Mouse (Mus musculus) forebrain, embryonic 12.5 days (tissue): ENCODE measurements at regions not wholly inside any gene's neighbourhood (a gene's known extent, or its start where the extent isn't known, plus 50 kb on each side); places are given as distances from the start of the nearest gene placed in this dataset.
A peak's percentile ranks its signal among the peaks of the same experiment; 100 is the strongest.

Experiments used
- ATAC-seq: fragments of 200-750 bp; cut with Nextera tagmentation; 2 replicates; pipeline ENCODE4 v1.8.0; 2017; ENCODE audit warnings: moderate TSS enrichment; ENCODE audit not compliant: low FRiP score
- H3K27ac ChIP-seq: fragments of 300-500 bp; sonication (generic); 2 replicates; pipeline ENCODE4 v1.5.1; 2016; ENCODE audit warnings: mild to moderate bottlenecking
- H3K27me3 ChIP-seq: fragments of 300-500 bp; sonication (generic); 2 replicates; pipeline ENCODE4 v1.6.1; 2016; ENCODE audit warnings: mild to moderate bottlenecking
- H3K36me3 ChIP-seq: fragments of 300-500 bp; sonication (generic); replicated peaks from 2 replicates; pipeline ENCODE4 v1.6.1; 2016; ENCODE audit warnings: mild to moderate bottlenecking
- H3K4me1 ChIP-seq: fragments of 300-500 bp; sonication (generic); 2 replicates; pipeline ENCODE4 v1.6.1; 2016
- H3K4me2 ChIP-seq: fragments of 300-500 bp; sonication (generic); 2 replicates; pipeline ENCODE4 v1.6.1; 2016; ENCODE audit warnings: mild to moderate bottlenecking, moderate library complexity
- H3K4me3 ChIP-seq: fragments of 300-500 bp; sonication (generic); replicated peaks from 2 replicates; pipeline ENCODE4 v1.5.1; 2016; ENCODE audit warnings: mild to moderate bottlenecking
- H3K9ac ChIP-seq: fragments of 300-500 bp; sonication (generic); 2 replicates; pipeline ENCODE4 v1.6.1; 2016; ENCODE audit warnings: mild to moderate bottlenecking
- H3K9me3 ChIP-seq: fragments of 300-500 bp; sonication (generic); 2 replicates; pipeline ENCODE4 v1.6.1; 2016
- WGBS: fragments of 180-500 bp; shearing (Covaris S2); methylation state at CpG from one replicate; pipeline ENCODE4 v1.1.7; 2016; 5-methylcytosine and 5-hydroxymethylcytosine counted together

- ATAC-seq, result no peak
- no peak overlapping the region for H3K4me3 ChIP-seq
- WGBS, result 77% methylated on average over 2 of the region's 2 CpGs
- H3K4me1 ChIP-seq, result no peaks in the 10 kb centered on the region
- no peaks in the 10 kb centered on the region for H3K27me3 ChIP-seq
- H3K4me2 ChIP-seq, result no peak overlapping the region
- H3K36me3 ChIP-seq, result no peaks in the 10 kb centered on the region
- H3K9ac ChIP-seq, result no peak overlapping the region
- no peak overlapping the region for H3K27ac ChIP-seq
- no peaks in the 10 kb centered on the region for H3K9me3 ChIP-seq
These were observed 323.5 kb downstream of the Ppp3ca start for GRCm38 (mm10) chr3:136993473-136993872.

- Histone ChIP-seq H3K4me2 (no peak overlapping the region), H3K27me3 (no peaks in the 10 kb centered on the region), H3K9ac (no peak overlapping the region), H3K9me3 (no peaks in the 10 kb centered on the region), H3K4me3 (no peak overlapping the region), H3K4me1 (no peaks in the 10 kb centered on the region), H3K36me3 (no peaks in the 10 kb centered on the region), H3K27ac (no peak overlapping the region)
- 90% methylated on average over 8 of the region's 8 CpGs for WGBS
- ATAC-seq, result no peak
These were observed 324.6 kb downstream of the Ppp3ca start for GRCm38 (mm10) chr3:136994361-136995083.

- no peak overlapping the region for H3K9ac ChIP-seq
- H3K36me3 ChIP-seq, result no peaks in the 10 kb centered on the region
- no peak overlapping the region for H3K27ac ChIP-seq
- H3K4me3 ChIP-seq, result no peak overlapping the region
- no peaks in the 10 kb centered on the region for H3K9me3 ChIP-seq
- H3K4me1 ChIP-seq, result no peaks in the 10 kb centered on the region
- no peak overlapping the region for H3K4me2 ChIP-seq
- no peaks in the 10 kb centered on the region for H3K27me3 ChIP-seq
- 90% methylated on average over 3 of the region's 3 CpGs for WGBS
- ATAC-seq, result no peak
These were observed 325.8 kb downstream of the Ppp3ca start for GRCm38 (mm10) chr3:136995611-136996335.

- Histone ChIP-seq H3K36me3 (no peaks in the 10 kb centered on the region), H3K4me1 (no peaks in the 10 kb centered on the region), H3K9me3 (no peaks in the 10 kb centered on the region), H3K27ac (no peak overlapping the region), H3K4me3 (no peak overlapping the region), H3K27me3 (no peaks in the 10 kb centered on the region), H3K9ac (no peak overlapping the region), H3K4me2 (no peak overlapping the region)
- 84% methylated on average over 5 of the region's 5 CpGs for WGBS
- ATAC-seq, result no peak
These were observed 326.5 kb downstream of the Ppp3ca start for GRCm38 (mm10) chr3:136996381-136996895.

- WGBS, result 65% methylated on average over 2 of the region's 2 CpGs
- no peak overlapping the region for H3K27ac ChIP-seq
- H3K36me3 ChIP-seq, result no peaks in the 10 kb centered on the region
- H3K4me1 ChIP-seq, result no peaks in the 10 kb centered on the region
- 0 out of 2 replicates have a peak, but pooled peaks have one; percentile 44 for ATAC-seq
- H3K9ac ChIP-seq, result no peak overlapping the region
- no peaks in the 10 kb centered on the region for H3K9me3 ChIP-seq
- no peak overlapping the region for H3K4me2 ChIP-seq
- no peaks in the 10 kb centered on the region for H3K27me3 ChIP-seq
- H3K4me3 ChIP-seq, result no peak overlapping the region
These were observed 329.3 kb upstream of the Emcn start for GRCm38 (mm10) chr3:137011551-137011950.

GRCm38 (mm10) chr3:137014686-137015085 lies 326.2 kb upstream of the Emcn start:
- Histone ChIP-seq H3K27ac (no peak overlapping the region), H3K4me2 (no peak overlapping the region), H3K4me3 (no peak overlapping the region), H3K9me3 (no peaks in the 10 kb centered on the region), H3K9ac (no peak overlapping the region), H3K27me3 (no peaks in the 10 kb centered on the region), H3K36me3 (no peaks in the 10 kb centered on the region), H3K4me1 (no peaks in the 10 kb centered on the region)
- WGBS, result 80% methylated on average over 2 of the region's 2 CpGs
- no peak for ATAC-seq

- H3K27ac ChIP-seq, result no peak overlapping the region
- H3K9ac ChIP-seq, result no peak overlapping the region
- no peaks in the 10 kb centered on the region for H3K9me3 ChIP-seq
- H3K4me2 ChIP-seq, result no peak overlapping the region
- H3K4me1 ChIP-seq, result no peaks in the 10 kb centered on the region
- no peak for ATAC-seq
- H3K36me3 ChIP-seq, result no peaks in the 10 kb centered on the region
- no peak overlapping the region for H3K4me3 ChIP-seq
- 82% methylated on average over 3 of the region's 3 CpGs for WGBS
- H3K27me3 ChIP-seq, result no peaks in the 10 kb centered on the region
These were observed 325.7 kb upstream of the Emcn start for GRCm38 (mm10) chr3:137015199-137015598.

GRCm38 (mm10) chr3:137019971-137020634 lies 320.8 kb upstream of the Emcn start:
- WGBS, result 57% methylated on average over 3 of the region's 3 CpGs
- ATAC-seq, result no peak
- Histone ChIP-seq H3K27ac (no peak overlapping the region), H3K27me3 (no peaks in the 10 kb centered on the region), H3K9ac (no peak overlapping the region), H3K4me3 (no peak overlapping the region), H3K9me3 (no peaks in the 10 kb centered on the region), H3K36me3 (no peaks in the 10 kb centered on the region), H3K4me1 (no peaks in the 10 kb centered on the region), H3K4me2 (no peak overlapping the region)

- H3K36me3 ChIP-seq, result no peaks in the 10 kb centered on the region
- ATAC-seq, result no peak
- H3K4me2 ChIP-seq, result no peak overlapping the region
- no peaks in the 10 kb centered on the region for H3K9me3 ChIP-seq
- H3K27ac ChIP-seq, result no peak overlapping the region
- H3K4me1 ChIP-seq, result no peaks in the 10 kb centered on the region
- H3K9ac ChIP-seq, result no peak overlapping the region
- H3K4me3 ChIP-seq, result no peak overlapping the region
- H3K27me3 ChIP-seq, result no peaks in the 10 kb centered on the region
- WGBS, result 18% methylated on average over 2 of the region's 2 CpGs
These were observed 311.3 kb upstream of the Emcn start for GRCm38 (mm10) chr3:137029546-137029945.

GRCm38 (mm10) chr3:137032802-137033201 lies 308.1 kb upstream of the Emcn start:
- WGBS, result 83% methylated on average over 2 of the region's 2 CpGs
- no peak overlapping the region for H3K9ac ChIP-seq
- no peaks in the 10 kb centered on the region for H3K27me3 ChIP-seq
- no peak overlapping the region for H3K4me2 ChIP-seq
- H3K9me3 ChIP-seq, result no peaks in the 10 kb centered on the region
- ATAC-seq, result no peak
- H3K36me3 ChIP-seq, result no peaks in the 10 kb centered on the region
- H3K27ac ChIP-seq, result no peak overlapping the region
- no peak overlapping the region for H3K4me3 ChIP-seq
- H3K4me1 ChIP-seq, result no peaks in the 10 kb centered on the region

GRCm38 (mm10) chr3:137039638-137040037 lies 301.2 kb upstream of the Emcn start:
- no peaks in the 10 kb centered on the region for H3K4me1 ChIP-seq
- no peaks in the 10 kb centered on the region for H3K9me3 ChIP-seq
- no peak for ATAC-seq
- H3K36me3 ChIP-seq, result no peaks in the 10 kb centered on the region
- H3K27me3 ChIP-seq, result no peaks in the 10 kb centered on the region
- H3K9ac ChIP-seq, result no peak overlapping the region
- no peak overlapping the region for H3K4me3 ChIP-seq
- 89% methylated on average over 8 of the region's 8 CpGs for WGBS
- no peak overlapping the region for H3K27ac ChIP-seq
- no peak overlapping the region for H3K4me2 ChIP-seq

- Histone ChIP-seq H3K4me3 (no peak overlapping the region), H3K9ac (no peak overlapping the region), H3K9me3 (no peaks in the 10 kb centered on the region), H3K4me1 (peaks cover 13% of the 10 kb centered on the region; the same call in 1 of the 2 replicates), H3K27me3 (no peaks in the 10 kb centered on the region), H3K36me3 (no peaks in the 10 kb centered on the region), H3K27ac (peak overlapping the region; percentile 86), H3K4me2 (peak overlapping the region; percentile 10; the same call in 1 of the 2 replicates)
- ATAC-seq, result peak; percentile 52; the same call in 1 of the 2 replicates
- 38% methylated on average over 6 of the region's 6 CpGs for WGBS
These were observed 284.2 kb upstream of the Emcn start for GRCm38 (mm10) chr3:137056544-137057224.
